Mouse (Mus musculus) layer of hippocampus, postnatal 10 days (tissue): Measurements from ENCODE around the gene Mgat5. TPM values are rescaled to one million over a fixed set of nuclear protein-coding genes. Genes with fewer than 3 reads are reported as not detected.

Experiments used
- DNase-seq, 2 experiments: peaks; one replicate each; pipeline ENCODE4 v3.0.0; 2021; ENCODE audit warnings: low spot score in 2 of 2
- total RNA-seq, 2 experiments: library from RNA; stranded (reverse); gene quantifications; 2 replicates each; pipeline ENCODE4 v1.2.3; 2021

Mgat5 gene
- total RNA-seq, 2 experiments from 2014 or later: 45.2 to 51.6 TPM

DNA sequence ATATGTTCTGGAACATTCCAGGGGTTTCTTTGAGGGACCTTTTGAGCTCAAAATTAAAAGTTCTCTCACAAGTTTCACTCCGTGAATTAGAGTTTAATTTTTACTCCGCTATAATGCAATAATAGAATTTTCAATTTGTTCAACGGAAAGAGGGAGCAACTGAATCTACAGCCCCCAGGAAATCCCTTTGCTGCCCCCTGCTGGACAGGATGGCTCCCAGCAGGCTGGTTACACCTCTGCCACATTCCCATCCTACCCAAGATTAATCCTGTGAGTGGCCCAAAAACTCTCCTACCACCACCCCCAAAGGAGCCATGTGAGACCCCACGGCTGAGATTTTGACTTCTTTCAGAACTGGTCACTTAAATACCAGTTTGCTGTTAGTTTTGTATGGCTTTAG, 282.3 kb downstream of the Mgat5 start:
- peak; percentile 55 to 58 for DNase-seq

- peak; percentile 41 to 62 for DNase-seq
Measured at GRCm38 (mm10) chr1:127496737-127497543, 292.1 kb downstream of the Mgat5 start.

DNA sequence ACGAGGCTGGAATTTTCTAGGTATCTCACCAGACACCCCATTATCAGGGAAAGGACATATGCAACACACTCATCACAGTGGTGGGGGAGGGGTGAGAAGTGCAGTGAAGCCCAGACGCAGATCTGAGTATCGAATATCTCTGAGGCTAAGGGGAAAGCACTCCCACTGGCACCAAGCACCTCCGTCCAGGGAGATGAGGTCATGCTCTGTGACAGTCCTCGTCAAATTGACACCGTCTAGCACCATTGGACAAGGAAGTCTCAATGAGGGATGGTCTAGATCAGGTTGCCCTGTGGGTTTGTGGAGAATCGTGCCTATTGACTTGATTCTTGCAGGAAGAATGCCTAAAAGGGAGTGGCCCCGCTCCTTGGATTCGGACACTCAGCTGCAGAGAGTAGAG, 293.9 kb downstream of the Mgat5 start:
- no peak for DNase-seq

GRCm38 (mm10) chr1:127500219-127500618, 295.4 kb downstream of the Mgat5 start:
- DNase-seq: peak; percentile 91 to 93

DNA sequence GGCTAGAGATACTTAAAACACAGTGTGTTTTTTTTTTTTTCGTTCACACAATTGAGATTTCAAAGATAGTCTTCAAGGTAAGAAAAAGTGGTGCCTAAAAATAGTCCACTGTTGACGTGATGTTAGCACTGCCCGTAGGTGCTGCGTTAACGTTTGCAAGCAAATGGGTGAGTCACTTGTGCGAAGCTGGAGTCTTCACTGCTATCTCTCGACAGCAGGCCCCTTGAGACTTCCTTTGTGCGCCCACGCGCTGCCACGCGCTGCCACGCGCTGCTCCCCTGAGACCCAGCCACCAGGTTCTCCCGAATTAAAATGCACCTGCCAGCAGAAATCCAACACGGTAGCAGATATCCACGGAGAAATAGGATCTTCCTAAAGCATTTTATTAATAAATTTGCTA, 295.9 kb downstream of the Mgat5 start:
- no peak for DNase-seq

DNA sequence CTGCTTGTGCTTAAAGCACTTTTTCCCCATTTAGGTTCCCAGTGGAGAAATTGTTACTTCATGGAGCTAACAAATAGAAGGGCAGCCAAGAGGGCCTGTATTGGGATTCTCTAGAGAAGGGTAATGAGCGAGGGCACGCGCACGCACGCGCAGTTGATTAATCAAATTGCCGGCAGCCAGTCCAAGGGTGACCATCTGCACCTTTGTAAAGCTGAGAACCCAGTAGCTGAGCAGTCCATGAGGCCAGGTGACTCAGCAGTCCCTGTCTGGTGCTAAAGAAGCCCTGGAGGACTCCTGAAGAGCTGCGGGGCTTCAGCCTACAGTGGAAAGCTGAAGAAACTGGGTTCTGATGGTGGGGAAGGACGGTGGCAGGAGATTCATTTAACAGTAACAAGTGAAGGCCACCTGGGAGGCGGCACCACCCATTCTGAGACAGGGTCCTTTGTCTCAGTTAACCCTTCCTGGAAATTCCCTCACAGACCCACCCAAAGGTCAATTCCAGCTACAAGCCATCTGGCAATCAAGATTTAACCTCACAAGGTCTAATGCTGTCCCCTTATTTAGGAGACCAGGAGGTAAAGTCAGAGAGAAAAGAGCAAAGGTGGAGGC, 302.3 kb downstream of the Mgat5 start:
- DNase-seq: no peak

DNA sequence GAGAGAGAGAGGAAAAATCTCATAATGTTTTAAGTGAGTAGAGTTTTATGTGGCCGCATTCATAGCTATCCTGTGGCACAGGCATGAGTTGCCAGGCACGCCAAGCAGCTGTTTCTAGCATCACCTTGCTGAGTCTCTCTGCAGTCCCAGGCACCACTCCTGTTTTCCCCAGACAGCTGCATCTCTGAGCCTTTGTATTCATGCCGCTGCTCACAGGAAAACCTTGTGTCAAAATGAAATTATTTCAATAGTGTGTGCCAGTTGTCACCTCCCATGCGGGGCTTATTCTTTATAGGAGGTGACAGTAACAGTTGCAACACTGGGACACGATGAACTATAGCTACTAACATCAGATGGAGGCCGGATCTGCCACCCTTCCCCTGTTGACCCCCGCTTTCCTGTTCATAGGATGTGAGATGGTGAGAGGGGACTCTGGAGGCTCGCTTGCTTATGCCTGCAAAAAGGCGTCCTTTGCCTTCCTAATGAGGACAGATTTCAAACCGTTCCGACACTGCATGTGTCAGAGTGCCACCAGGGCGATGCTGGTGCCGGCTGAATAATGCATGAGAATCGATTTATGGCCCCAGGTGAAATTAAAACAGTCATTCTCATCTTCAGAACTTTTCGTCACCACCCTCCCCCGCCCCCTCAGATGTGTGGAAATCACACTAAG, 303.4 kb downstream of the Mgat5 start:
- no peak for DNase-seq

- DNase-seq: no peak
Measured at GRCm38 (mm10) chr1:127508921-127509320, 304.1 kb downstream of the Mgat5 start.

DNA sequence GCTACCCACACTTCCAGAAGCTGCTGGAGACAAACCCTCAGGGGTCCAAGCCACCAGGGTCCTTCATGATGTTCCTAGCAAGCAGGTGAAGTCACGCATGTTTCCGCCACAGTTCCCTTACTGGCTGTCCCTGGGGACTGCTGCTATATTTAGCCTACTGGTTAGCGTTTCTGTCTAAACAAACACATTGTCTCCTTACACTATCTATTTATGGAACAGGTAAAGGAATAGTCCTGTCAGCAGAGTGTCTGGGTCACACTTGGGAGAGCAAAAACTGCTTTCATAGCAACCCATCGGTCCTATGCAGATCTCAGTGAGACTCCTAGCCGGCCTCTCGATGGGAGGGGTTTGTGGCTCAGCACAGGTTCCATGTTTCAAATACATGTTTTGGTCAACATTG, 306.5 kb downstream of the Mgat5 start:
- no peak for DNase-seq

- DNase-seq: no peak
Measured at GRCm38 (mm10) chr1:127512709-127513108, 307.9 kb downstream of the Mgat5 start.

DNA sequence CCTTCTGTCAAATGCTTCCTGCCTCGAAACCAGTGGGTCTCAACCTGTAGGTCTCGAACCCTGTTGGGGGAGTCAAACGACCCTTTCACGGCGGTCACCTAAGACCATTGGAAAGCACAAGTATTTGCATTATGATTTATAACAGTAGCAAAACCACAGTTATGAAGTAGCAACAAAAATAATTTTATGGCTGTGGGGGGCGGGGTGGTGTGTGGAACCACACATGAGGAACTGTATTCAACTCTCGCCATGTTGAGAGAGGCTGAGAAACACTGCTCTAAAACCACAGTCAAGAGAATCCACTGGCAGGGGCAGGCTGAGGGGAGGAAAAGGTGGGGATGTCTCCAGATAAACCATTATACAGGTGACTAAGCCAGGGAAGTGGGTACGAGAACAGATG, 308.3 kb downstream of the Mgat5 start:
- no peak for DNase-seq

GRCm38 (mm10) chr1:127513664-127514063, 308.8 kb downstream of the Mgat5 start:
- DNase-seq: no peak

- DNase-seq: no peak
Measured at GRCm38 (mm10) chr1:127514479-127514878, 309.7 kb downstream of the Mgat5 start.

GRCm38 (mm10) chr1:127514888-127515287, 310.1 kb downstream of the Mgat5 start:
- no peak for DNase-seq

DNA sequence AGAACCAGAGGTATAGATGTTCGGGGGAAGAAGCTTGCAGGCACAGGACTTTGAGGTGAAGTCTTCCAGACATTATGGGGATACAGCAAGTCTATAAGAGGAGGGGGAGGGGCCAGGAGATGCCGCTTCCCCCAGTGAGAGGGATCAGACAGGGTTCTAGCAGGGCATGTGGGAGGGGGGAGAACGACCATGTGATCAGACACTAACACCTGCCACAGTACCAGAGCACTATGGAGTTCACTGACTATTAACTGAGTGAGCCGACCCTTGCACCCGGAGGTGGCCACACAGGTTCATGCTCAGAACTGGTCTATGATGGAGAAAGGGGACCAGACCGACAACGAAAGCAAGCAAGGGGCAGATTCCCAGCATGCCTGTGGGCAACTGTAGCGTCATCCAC, 318.5 kb downstream of the Mgat5 start:
- DNase-seq: no peak

- DNase-seq: peak; percentile 37 to 61
Measured at GRCm38 (mm10) chr1:127530849-127531580, 326.2 kb downstream of the Mgat5 start.

- DNase-seq: no peak
Measured at GRCm38 (mm10) chr1:127531723-127532122, 326.9 kb downstream of the Mgat5 start.

- no peak for DNase-seq
Measured at GRCm38 (mm10) chr1:127536448-127536847, 331.6 kb downstream of the Mgat5 start.

- DNase-seq: peak; percentile 35 to 37
Measured at GRCm38 (mm10) chr1:127537204-127538038, 332.6 kb downstream of the Mgat5 start.
